Mouse (Mus musculus): ENCODE data around the gene Cnbd2.

- TF ChIP-seq CTCF (IDR thresholded peaks at IDR 0.05; ENCODE audit: control insufficient read depth, insufficient read depth, insufficient read length), result no peak
- TF ChIP-seq USF1 (IDR thresholded peaks at IDR 0.05; ENCODE audit: low read depth), result no peak
- TF ChIP-seq MAX (IDR thresholded peaks at IDR 0.05), result no peak
- no peak for TF ChIP-seq FOSL1 (IDR thresholded peaks at IDR 0.05; ENCODE audit: insufficient read depth, low read length, poor library complexity, severe bottlenecking)
- no peak for TF ChIP-seq CEBPB (IDR thresholded peaks at IDR 0.05; ENCODE audit: low read depth)
- no peak for TF ChIP-seq MYOD1 (IDR thresholded peaks at IDR 0.05; ENCODE audit: control insufficient read depth, insufficient read length, low read depth)
- TF ChIP-seq MYOG (IDR thresholded peaks at IDR 0.05; ENCODE audit: control insufficient read depth, extremely low read depth, insufficient read length), result no peak
Measured at GRCm38 (mm10) chr2:156309948-156310347, 2.2 kb upstream of the Cnbd2 start.
